16 mouse cellular contexts compared by ENCODE assay signal in the genomic region with DNA sequence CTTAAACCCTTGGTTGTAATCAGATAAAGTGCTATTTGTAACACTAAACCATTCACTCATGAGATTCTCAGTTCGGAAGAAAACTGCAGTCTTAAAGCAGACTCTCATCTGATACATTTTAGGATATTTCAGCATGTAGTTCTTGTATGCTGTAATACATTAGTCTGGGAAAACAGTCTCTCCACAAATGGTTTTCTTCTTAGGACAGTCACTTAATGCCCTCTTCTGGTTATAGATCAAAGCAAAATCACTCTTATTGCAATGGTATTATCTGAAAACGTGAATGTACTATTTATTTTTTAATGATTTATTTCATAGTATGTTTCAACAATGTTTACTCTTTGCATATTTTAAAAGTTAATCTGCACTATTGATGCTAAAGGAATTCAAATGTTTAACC.
DNase-seq lines count a peak whose midpoint lies in the region; ATAC-seq and TF ChIP-seq lines count a peak whose summit lies in the region.
"Had no signal": no experiment of that assay in that cellular context is flagged by ENCODE, and none has a peak within 500 bp of the region (broad histone marks: within the 10 kb centered on the region; RNA-seq: fewer than 3 reads in every experiment).

No protein-coding gene starts in this region.

- H3K9ac ChIP-seq in lung, embryonic 16.5 days (ENCODE audit: low read length): no peak overlapping the region
- no peak overlapping the region for H3K9ac ChIP-seq in heart, adult 2 months (ENCODE audit: low read depth, low read length)
- H3K9ac ChIP-seq: liver, postnatal 0 days had no signal

- H3K79me2 ChIP-seq in myocyte (ENCODE audit: control insufficient read depth, insufficient read depth): no peaks in the 10 kb centered on the region
- no peaks in the 10 kb centered on the region for H3K79me2 ChIP-seq in heart, adult 2 months (replicated peaks; ENCODE audit: control insufficient read depth, insufficient read depth, low read length)

- no peak overlapping the region for H3K4me2 ChIP-seq in lung, embryonic 16.5 days (ENCODE audit: low read depth, low read length)
- peak overlapping the region; percentile 24 for H3K4me2 ChIP-seq in myocyte (ENCODE audit: low read depth)

- intact Hi-C loops in heart, adult 2 months (cut with DNase I): no loop called here

- no peak for TF ChIP-seq POLR2A in kidney, adult 2 months (IDR thresholded peaks at IDR 0.05; ENCODE audit: low read depth, low read length)
- TF ChIP-seq POLR2A in myocyte (IDR thresholded peaks at IDR 0.05; ENCODE audit: insufficient read length, low read depth): no peak
- no peak for TF ChIP-seq POLR2A in heart, adult 2 months (IDR thresholded peaks at IDR 0.05; ENCODE audit: insufficient read depth, low read depth, low read length)

- ATAC-seq in lung, embryonic 16.5 days (ENCODE audit: low read depth): peak; percentile 63
- ATAC-seq: activated CD4-positive, CD25-positive, alpha-beta regulatory T cell, adult 4 months; inflammation-experienced regulatory T-cells, adult 6 months; liver, postnatal 0 days; midbrain, embryonic 16.5 days had no signal

- H3ac ChIP-seq in myocyte (ENCODE audit: control insufficient read depth, insufficient read length): no peak overlapping the region

- no peak overlapping the region for H3K4me3 ChIP-seq in kidney, adult 2 months (ENCODE audit: insufficient read depth, low read depth, low read length)
- H3K4me3 ChIP-seq in lung, embryonic 16.5 days (ENCODE audit: low read length): no peak overlapping the region
- H3K4me3 ChIP-seq in myocyte: no peak overlapping the region
- no peak overlapping the region for H3K4me3 ChIP-seq in heart, adult 2 months
- H3K4me3 ChIP-seq: limb, embryonic 10.5 days had no signal

- WGBS in kidney, adult 2 months: 25% methylated on average over 2 of the region's 2 CpGs
- WGBS in lung, embryonic 16.5 days: 7% methylated on average over 2 of the region's 2 CpGs
- 48% methylated on average over 2 of the region's 2 CpGs for WGBS in heart, adult 2 months

- peak; percentile 10 for DNase-seq in kidney, adult 2 months
- DNase-seq in kidney, adult 18-20 months: no peak
- DNase-seq in lung, postnatal 10 days: no peak
- DNase-seq in NIH3T3 (ENCODE audit: low read depth): peak; percentile 30
- DNase-seq in heart, adult 2 months: no peak
- DNase-seq: adrenal gland, postnatal 25 days; cerebellum, adult 2 months; gastrocnemius, postnatal 25 days; liver, postnatal 0 days; right cerebral cortex, postnatal 25 days had no signal

- H3K27ac ChIP-seq in kidney, adult 2 months (ENCODE audit: insufficient read depth, low read depth, low read length): no peak overlapping the region
- 0 out of 2 replicates have a peak overlapping the region, but pooled peaks have one; percentile 36 for H3K27ac ChIP-seq in lung, embryonic 16.5 days (ENCODE audit: low read length)
- H3K27ac ChIP-seq in heart, adult 2 months: no peak overlapping the region
- H3K27ac ChIP-seq: limb, embryonic 10.5 days had no signal

- no peaks in the 10 kb centered on the region for H3K27me3 ChIP-seq in kidney, adult 2 months (replicated peaks; ENCODE audit: control insufficient read depth, insufficient read depth, low read length)
- H3K27me3 ChIP-seq in lung, embryonic 16.5 days (ENCODE audit: control insufficient read depth, insufficient read depth, low read depth, low read length): no peaks in the 10 kb centered on the region
- H3K27me3 ChIP-seq in myocyte (ENCODE audit: control insufficient read depth, insufficient read depth, insufficient read length): no peaks in the 10 kb centered on the region
- H3K27me3 ChIP-seq in heart, adult 2 months (ENCODE audit: control insufficient read depth, insufficient read depth, low read length): no peaks in the 10 kb centered on the region

- no peak; the same call in 1 of the 2 replicates for TF ChIP-seq CTCF in kidney, adult 2 months (conservative IDR thresholded peaks at IDR 0.05; ENCODE audit: insufficient read depth, insufficient read length, low read depth, low read length)
- TF ChIP-seq CTCF in heart, adult 2 months (IDR thresholded peaks at IDR 0.05): no peak

- H3K4me1 ChIP-seq in kidney, adult 2 months (ENCODE audit: control insufficient read depth, insufficient read depth, low read length): no peaks in the 10 kb centered on the region
- no peaks in the 10 kb centered on the region for H3K4me1 ChIP-seq in lung, embryonic 16.5 days (replicated peaks; ENCODE audit: control insufficient read depth, insufficient read depth, low read length)
- H3K4me1 ChIP-seq in heart, adult 2 months (ENCODE audit: control insufficient read depth, insufficient read depth, low read length): no peaks in the 10 kb centered on the region
- H3K4me1 ChIP-seq: limb, embryonic 10.5 days had no signal

- no peaks in the 10 kb centered on the region for H3K9me3 ChIP-seq in lung, embryonic 16.5 days (ENCODE audit: control insufficient read depth, low read length)
- H3K9me3 ChIP-seq: limb, embryonic 10.5 days had no signal

- no peak for TF ChIP-seq EP300 in heart, adult 2 months (IDR thresholded peaks at IDR 0.05; ENCODE audit: insufficient read depth, low read depth, low read length)

- no peaks in the 10 kb centered on the region for H3K36me3 ChIP-seq in kidney, adult 2 months (ENCODE audit: control insufficient read depth, insufficient read depth, low read length)
- no peaks in the 10 kb centered on the region for H3K36me3 ChIP-seq in lung, embryonic 16.5 days (ENCODE audit: control insufficient read depth, insufficient read depth, low read length)
- no peaks in the 10 kb centered on the region for H3K36me3 ChIP-seq in myocyte (ENCODE audit: control insufficient read depth, insufficient read depth)
- no peaks in the 10 kb centered on the region for H3K36me3 ChIP-seq in heart, adult 2 months (ENCODE audit: control insufficient read depth, insufficient read depth, low read length)
- H3K36me3 ChIP-seq: limb, embryonic 10.5 days had no signal

TF ChIP-seq in myocyte, 11 proteins besides CTCF, POLR2A, EP300 and RAD21:
- no peak for TF ChIP-seq CEBPB (IDR thresholded peaks at IDR 0.05; ENCODE audit: insufficient read depth, poor library complexity, severe bottlenecking)
- TF ChIP-seq SRF (IDR thresholded peaks at IDR 0.05; ENCODE audit: control insufficient read depth, insufficient read length, low read depth): no peak
- TF ChIP-seq USF1 (IDR thresholded peaks at IDR 0.05; ENCODE audit: low read depth): no peak
- no peak for TF ChIP-seq TCF12 (IDR thresholded peaks at IDR 0.05; ENCODE audit: insufficient read depth, poor library complexity, severe bottlenecking)
- no peak for TF ChIP-seq MYOG (IDR thresholded peaks at IDR 0.05; ENCODE audit: control insufficient read depth in 1 of 3, insufficient read depth in 1 of 3, insufficient read length in 2 of 3, low read depth in 2 of 3)
- TF ChIP-seq REST (IDR thresholded peaks at IDR 0.05; ENCODE audit: insufficient read depth, insufficient read length): no peak
- no peak for TF ChIP-seq MYOD1 (IDR thresholded peaks at IDR 0.05; ENCODE audit: control insufficient read depth in 1 of 3, insufficient read length in 2 of 3, low read depth in 2 of 3)
- no peak for TF ChIP-seq TCF3 (IDR thresholded peaks at IDR 0.05; ENCODE audit: insufficient read length, low read depth)
- no peak for TF ChIP-seq MAX (IDR thresholded peaks at IDR 0.05; ENCODE audit: low read depth)
- no peak for TF ChIP-seq POLR2AphosphoS2 (IDR thresholded peaks at IDR 0.05; ENCODE audit: insufficient read length, low read depth)
- no peak for TF ChIP-seq E2F4 (IDR thresholded peaks at IDR 0.05; ENCODE audit: insufficient read depth)
TF ChIP-seq in myocyte: peak in this region for 0.

Comparison
In these comparisons a context has a peak if more than half of its experiments do, and no peak if none do; other contexts are left out.
1. DNase-seq: peak in kidney, adult 2 months (single experiment) and NIH3T3 (single experiment); none in kidney, adult 18-20 months (single experiment), lung, postnatal 10 days (single experiment) and heart, adult 2 months (0 of 2).